Mouse (Mus musculus) A20 (cell line): ENCODE data around the gene Zfp663.

Experiments
- DNase-seq: peaks from one replicate; pipeline ENCODE4 v3.0.0-alpha.2; 2011; ENCODE audit warnings: low read depth, low spot score

Gene Zfp663

GRCm38 (mm10) chr2:165320531-165321150 lies 47.9 kb downstream of the Zfp663 start:
- no peak for DNase-seq

- DNase-seq = no peak
Measured at GRCm38 (mm10) chr2:165319503-165319902, 49.0 kb downstream of the Zfp663 start.

- no peak for DNase-seq
Measured at GRCm38 (mm10) chr2:165318941-165319340, 49.6 kb downstream of the Zfp663 start.

GRCm38 (mm10) chr2:165317621-165318263 lies 50.8 kb downstream of the Zfp663 start:
- DNase-seq = no peak

GRCm38 (mm10) chr2:165316837-165317473 lies 51.6 kb downstream of the Zfp663 start:
- no peak for DNase-seq

GRCm38 (mm10) chr2:165316204-165316603 lies 52.3 kb downstream of the Zfp663 start:
- no peak for DNase-seq

- DNase-seq = no peak
Measured at GRCm38 (mm10) chr2:165314197-165314596, 54.3 kb downstream of the Zfp663 start.

- no peak for DNase-seq
Measured at GRCm38 (mm10) chr2:165312381-165312780, 56.1 kb downstream of the Zfp663 start.

- no peak for DNase-seq
Measured at GRCm38 (mm10) chr2:165311577-165311976, 57.0 kb downstream of the Zfp663 start.

- no peak for DNase-seq
Measured at GRCm38 (mm10) chr2:165310818-165311425, 57.6 kb downstream of the Zfp663 start.

- DNase-seq = no peak
Measured at GRCm38 (mm10) chr2:165307801-165308200, 60.7 kb downstream of the Zfp663 start.

- no peak for DNase-seq
Measured at GRCm38 (mm10) chr2:165305438-165305837, 63.1 kb downstream of the Zfp663 start.

- DNase-seq = no peak
Measured at GRCm38 (mm10) chr2:165304819-165305218, 63.7 kb downstream of the Zfp663 start.

- DNase-seq = no peak
Measured at GRCm38 (mm10) chr2:165303354-165304012, 65.0 kb downstream of the Zfp663 start.

GRCm38 (mm10) chr2:165301409-165301808 lies 67.1 kb downstream of the Zfp663 start:
- no peak for DNase-seq
